Mouse (Mus musculus) yolk sac, embryonic 10.5 days (tissue): ENCODE measurements around the gene Tnpo2.

Source experiments
- DNase-seq: peaks from one replicate; pipeline ENCODE4 v3.0.0-alpha.2; 2017; ENCODE audit warnings: low spot score

The Tnpo2 gene

GRCm38 (mm10) chr8:85027516-85027855 is 9.2 kb upstream of the Tnpo2 start:
- DNase-seq = no peak

DNA sequence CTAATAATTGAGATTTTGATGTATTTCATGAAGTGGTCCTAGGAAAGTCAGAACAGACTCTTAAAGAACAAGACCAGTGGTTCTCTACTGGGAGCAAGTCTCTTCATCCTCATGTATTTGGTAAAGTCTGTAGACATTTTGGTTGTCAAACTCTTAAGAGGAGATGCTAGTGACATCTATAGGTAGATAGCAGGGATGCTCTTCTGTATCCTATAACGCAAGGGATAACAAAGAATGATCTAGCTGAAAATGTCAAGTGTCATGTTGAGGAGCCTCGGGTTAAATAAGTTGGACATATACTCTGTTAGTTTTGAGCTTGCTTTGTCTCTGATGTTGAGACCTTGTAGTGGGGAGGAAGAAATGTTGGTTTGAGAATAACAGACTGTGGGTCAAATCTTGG is 8.8 kb upstream of the Tnpo2 start:
- DNase-seq = no peak

DNA sequence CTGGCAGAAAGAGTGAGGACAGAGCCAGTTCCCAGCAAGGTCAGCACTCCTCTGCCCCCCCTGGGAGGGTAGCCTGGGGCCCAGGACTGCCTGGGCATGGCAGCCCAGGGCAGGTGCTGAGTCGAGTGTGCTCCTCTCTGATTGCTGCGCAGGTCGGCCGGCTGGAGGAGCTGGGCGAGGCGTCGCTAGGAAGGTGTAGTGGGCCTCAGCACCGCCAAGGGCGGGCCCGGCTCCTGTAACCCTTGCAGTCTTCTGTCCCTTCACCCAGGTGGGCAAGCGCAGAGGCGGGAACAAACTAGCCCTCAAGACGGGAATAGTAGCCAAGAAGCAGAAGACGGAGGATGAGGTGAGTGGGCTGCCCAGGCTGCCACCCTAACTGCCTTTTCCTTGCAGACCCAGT is 7.4 kb upstream of the Tnpo2 start:
- DNase-seq = no peak

GRCm38 (mm10) chr8:85032622-85033311 is 3.9 kb upstream of the Tnpo2 start:
- DNase-seq = no peak

DNA sequence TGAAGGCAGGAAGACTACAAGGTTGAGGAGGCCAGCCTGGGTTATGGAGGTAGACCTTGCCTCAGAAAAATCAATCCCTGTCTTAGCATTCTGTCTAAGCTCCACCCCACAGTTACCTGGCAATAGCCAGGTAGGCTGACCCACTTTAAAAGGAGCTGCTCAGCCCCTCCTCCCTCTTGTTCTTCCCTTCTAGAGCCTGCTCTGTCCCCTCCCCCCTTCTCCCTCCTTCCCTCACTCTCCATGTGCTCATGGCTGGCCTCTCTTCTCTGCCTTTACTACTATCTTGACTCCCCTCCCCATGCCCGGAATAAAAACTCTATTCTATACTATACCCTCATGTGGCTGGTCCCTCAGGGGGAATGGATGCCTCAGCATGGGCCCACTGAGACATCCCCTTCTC is 2.8 kb upstream of the Tnpo2 start:
- no peak for DNase-seq

DNA sequence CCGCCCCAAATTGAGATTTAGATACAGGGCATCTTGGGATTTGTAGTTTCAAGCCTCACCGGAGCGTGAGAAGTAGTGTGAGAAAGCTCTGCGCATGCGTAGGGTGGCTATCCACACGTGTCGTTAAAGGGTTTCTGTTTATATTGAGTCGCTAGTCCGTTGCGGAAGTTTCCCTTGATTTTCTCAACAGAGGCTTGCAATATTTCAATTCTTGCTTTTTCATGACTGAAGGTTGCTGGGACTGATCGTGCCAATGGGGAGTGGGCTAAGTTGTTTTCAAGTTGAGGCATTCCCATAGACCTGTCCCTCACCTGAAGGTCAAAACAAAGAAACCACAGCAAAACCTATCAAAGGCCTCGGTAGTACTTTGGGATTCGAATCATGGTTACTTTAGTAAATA is 2.0 kb upstream of the Tnpo2 start:
- DNase-seq = peak; percentile 85

DNA sequence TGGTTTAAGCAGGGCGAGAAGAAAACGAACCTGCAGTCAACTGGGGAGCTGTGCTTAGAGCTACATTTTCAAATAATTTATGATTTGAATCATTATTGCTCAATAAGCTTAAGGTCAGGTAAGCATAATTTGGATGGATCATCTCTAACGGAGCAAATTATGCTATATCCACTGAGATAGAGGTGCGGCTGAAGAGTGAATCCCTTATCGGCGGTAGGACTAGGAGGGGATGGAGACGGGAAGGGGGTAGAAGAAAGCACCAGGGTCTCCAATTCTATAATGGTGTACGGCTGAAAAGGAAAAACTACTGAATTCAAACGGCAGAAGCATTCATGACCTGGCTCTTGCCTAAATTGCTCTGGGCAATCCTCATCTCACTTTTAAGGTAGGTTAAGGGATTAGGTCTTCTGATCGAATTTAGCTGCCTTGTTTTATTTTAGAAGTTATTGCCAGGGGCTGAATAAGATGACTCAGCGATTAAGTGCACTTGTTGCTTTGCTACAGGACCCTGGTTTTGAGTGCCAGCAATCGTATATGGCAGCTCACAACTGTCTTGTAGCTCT is 1.5 kb upstream of the Tnpo2 start:
- no peak for DNase-seq

DNA sequence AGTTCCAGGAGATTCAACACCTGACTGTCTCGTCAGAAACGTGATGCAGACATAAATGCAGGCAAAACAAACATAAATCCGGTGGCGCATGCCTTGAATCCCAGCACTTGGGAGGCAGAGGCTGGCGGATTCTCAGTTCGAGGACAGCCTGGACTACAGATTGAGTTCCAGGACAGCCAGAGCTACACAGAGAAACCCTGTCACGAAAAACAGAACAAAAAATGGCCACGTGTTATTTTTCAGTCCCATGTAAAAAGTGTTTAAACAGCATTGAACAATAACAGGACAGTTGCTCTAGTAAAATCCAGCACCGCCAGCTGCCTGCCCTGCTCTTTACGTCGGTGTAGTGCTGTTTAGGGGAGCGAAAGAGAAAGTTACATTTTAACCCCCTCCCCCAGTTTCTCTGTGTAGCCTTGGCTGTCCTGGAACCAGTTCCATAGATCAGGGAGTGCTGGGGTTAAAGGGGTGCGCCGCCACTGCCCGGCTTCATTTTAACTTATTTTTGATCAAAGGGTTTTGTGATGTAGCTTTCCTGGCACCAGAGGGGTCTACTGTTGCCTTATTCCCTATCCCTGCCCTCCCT is 896 bp upstream of the Tnpo2 start:
- no peak for DNase-seq

- no peak for DNase-seq
Observed at GRCm38 (mm10) chr8:85036381-85036717, 366 bp upstream of the Tnpo2 start.

DNA sequence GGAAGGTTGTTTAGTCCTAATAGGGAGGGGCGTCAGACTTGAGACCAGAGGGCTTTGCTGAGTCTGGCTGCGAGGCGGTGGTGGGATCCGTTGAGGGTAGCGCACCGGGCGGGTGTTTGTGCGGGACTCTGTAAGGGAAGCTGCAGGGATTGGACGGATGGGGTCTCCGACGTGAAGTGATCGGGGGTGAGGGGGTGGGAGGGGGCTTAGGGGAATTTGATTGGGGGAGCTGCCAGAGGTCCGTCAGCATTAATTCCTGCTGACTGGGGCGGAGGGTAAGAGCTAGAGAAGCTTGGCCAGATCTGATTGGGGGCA is 608 bp downstream of the Tnpo2 start:
- no peak for DNase-seq

GRCm38 (mm10) chr8:85037681-85038531 is 1.2 kb downstream of the Tnpo2 start:
- peak; percentile 68 for DNase-seq

- no peak for DNase-seq
Observed at GRCm38 (mm10) chr8:85043619-85044018, 6.9 kb downstream of the Tnpo2 start.

- DNase-seq = no peak
Observed at GRCm38 (mm10) chr8:85057367-85057766, 20.7 kb downstream of the Tnpo2 start.

- peak; percentile 90 for DNase-seq
Observed at GRCm38 (mm10) chr8:85059879-85060616, 23.3 kb downstream of the Tnpo2 start, which contains the start of gene Fbxw9. Gene Fbxw9, plus strand, starts transcription at chr8:85060055.

GRCm38 (mm10) chr8:85062603-85063002 is 25.9 kb downstream of the Tnpo2 start:
- no peak for DNase-seq

- DNase-seq = peak; percentile 76
Observed at GRCm38 (mm10) chr8:85065213-85065612, 28.5 kb downstream of the Tnpo2 start.

GRCm38 (mm10) chr8:85067155-85067554 is 30.4 kb downstream of the Tnpo2 start:
- no peak for DNase-seq

DNA sequence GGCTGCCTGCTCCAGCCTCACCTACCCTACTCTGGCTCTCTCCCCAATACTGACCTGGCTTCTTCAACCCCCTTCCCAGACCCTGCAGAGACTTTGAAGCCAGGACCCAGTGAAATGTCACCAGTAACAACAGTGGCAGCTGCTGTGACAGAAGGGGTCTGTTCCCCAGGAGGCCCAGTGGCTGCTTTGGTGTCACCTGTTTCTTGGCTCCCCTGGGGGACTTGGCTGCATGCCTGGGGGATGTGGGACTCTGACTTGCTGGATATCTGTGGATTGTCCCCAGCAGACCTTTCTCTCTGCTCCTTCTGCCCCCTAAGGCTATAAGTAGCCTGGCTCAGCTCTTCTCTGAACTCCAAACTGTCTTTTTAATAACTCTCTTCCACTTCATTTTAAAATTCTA is 31.3 kb downstream of the Tnpo2 start, which contains the start of gene Gm5741:
Gene Gm5741, minus strand, starts transcription at position 1 of the 400 bp plus-strand sequence.
- DNase-seq = no peak

DNA sequence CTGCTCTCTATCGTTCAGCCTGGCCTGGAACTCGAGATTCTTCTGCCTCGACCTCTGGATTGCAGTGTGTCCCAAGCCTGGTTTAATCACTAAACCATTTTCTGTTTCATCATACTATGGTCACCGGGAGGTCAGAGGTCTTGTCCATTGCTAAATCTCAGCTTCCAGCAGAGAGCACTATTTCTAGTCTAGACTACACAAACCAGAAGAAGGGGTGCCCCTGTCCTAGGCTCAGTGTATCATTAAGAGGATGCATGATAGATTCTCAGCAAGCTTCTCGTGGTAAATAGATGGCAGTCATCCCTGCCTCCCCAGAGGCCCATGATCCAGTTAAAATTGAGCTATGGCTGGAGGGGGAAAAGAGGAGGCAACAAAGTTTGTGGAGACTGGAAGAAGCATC is 34.3 kb downstream of the Tnpo2 start:
- DNase-seq = peak; percentile 84

GRCm38 (mm10) chr8:85071514-85072281 is 35.0 kb downstream of the Tnpo2 start, which contains the start of gene Dhps:
Gene Dhps, plus strand, starts transcription at chr8:85071757.
- peak; percentile 91 for DNase-seq

DNA sequence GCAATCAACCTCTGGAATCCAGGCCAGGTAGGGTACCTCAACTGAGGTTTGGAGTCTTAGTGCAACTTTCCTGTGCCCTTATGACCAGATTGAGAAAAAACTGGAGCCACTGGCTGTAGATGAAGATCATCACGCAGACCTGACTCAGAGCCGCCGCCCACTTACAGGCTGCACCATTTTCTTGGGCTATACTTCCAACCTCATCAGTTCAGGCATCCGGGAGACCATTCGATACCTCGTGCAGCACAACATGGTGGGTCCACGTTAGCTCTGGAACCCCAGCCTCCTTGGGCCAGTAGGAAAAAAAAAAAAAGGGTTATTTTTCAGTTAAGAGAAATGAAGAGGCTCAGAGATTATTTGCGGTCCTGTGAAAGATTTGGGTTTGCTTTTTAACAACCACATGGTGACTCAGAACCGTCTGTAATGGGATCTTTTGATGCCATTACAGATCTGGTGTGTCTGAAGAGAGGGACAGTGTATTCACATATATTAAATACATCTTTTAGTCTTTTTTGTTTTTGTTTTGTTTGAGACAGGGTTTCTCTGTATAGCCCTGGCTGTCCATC is 35.7 kb downstream of the Tnpo2 start:
- DNase-seq = no peak
